Mouse (Mus musculus): Measurements from ENCODE around the gene Gpank1.
A peak's percentile ranks its signal among the peaks of the same experiment; 100 is the strongest.

The Gpank1 gene

DNA sequence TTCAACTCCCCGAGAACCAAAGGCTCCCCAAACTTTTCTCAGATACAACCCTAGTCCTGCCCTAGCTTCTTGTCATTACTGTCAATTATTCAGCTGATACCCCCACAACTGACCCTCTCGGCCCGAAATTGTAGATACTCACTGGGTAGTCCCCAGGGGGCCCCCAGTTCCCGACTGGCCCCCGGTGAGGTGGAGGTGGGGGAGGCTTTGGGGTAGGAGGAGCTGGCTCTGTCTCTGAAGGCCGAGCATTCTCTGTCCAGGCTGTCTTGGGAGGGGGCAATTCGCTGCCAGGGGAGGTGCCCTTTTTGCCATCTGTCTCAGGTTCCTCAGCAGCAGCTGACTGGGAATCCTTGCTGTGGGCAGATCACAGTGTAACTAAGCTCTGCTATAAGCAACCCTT is 38.4 kb downstream of the Gpank1 start:
- no peak for DNase-seq (ENCODE audit: low spot score in 2 of 2)

DNA sequence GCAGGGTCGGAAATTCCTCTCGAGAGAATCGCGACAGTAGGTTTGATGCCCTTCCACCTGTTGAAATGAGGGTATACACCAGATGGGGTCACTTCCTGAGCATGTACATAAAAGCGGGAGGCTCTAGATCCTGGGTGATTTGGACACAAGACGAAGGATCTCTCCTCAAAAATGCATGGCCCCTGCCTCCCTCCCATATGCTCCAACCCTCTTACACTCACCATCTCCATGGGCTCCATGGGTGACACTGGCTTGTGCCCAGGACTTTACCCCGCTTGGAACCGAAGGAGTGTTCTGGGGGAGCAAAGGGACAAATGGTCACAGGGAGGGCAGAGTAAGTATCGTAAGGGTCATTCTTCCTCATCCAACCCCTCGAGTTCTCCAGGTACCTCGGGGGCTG is 40.2 kb downstream of the Gpank1 start:
- no peak for DNase-seq (ENCODE audit: low spot score in 2 of 2)

DNA sequence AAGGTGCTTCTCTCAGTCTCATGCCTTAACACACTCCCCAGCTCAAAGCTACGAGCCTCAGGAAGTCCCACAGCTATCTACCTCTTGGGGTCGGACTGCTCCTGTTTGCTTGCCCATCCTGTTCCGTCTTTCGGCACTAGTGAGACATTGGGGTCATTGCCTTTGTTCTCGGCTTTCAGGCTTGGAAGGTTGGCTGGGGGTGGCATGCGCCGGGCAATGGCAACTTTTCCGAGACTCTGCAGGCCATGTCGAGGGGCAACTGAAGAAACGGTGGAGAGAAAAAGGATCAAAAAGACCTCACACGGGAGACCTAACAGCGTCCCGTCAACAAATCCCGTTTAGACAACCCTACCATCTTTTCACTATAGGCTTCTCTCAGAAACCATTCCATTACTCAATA is 40.9 kb downstream of the Gpank1 start:
- DNase-seq (ENCODE audit: low spot score in 2 of 2): no peak

DNA sequence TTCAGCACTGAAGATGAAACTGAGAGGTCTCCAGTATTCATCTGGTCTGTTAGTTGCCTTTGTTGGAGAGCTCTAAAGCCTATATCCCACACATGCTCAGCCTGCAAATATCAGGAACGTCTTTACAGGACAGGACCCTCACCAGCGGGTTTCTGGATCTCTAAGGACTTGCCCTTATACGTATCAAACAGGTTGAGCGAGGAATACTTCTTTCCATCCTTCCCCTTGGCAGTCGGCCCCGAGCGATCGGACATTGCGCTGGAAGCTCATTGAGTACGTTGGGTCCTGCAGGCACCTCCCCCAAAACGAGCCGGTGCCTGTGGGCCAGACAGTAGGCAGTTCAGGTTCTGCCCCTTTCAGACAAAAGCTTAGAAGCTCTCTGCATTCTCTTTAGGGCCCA is 41.5 kb downstream of the Gpank1 start:
- DNase-seq (ENCODE audit: low spot score in 2 of 2): no peak

DNA sequence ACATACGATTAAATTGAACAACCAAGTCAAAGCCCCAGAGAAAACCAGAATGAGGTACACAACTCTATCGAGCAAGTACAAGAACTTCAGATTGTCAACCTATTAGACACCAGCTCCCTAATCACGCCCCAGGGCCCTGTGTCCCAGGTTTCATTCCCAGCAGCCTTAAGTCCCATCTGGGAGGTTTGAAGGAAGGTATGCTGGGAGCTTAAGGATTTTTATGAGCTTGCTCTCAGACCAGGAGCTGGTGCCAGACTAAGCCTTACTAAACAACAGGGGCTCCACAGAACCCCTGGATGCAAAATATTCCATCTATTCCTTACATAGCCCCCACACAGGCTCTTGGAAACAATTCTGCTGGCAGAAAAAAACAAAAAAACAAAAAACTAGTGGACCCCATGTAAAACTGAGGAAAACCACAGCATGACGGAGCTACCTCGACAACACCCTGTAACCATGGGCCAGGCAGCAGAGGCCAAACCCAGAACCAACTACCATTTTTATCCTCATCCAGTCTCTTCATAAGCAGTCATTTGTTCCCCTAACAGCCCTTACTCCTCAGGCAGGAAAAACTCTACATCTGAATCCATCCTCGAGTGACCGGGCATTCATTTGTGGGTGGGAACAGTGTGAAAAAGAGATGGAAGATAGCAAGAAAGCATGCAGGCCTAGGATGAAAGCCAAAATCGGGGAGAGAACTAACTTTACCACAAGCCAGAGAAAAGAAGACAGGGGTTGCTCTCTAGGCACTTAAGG is 42.2 kb downstream of the Gpank1 start:
- DNase-seq (ENCODE audit: low spot score in 2 of 2): no peak

DNA sequence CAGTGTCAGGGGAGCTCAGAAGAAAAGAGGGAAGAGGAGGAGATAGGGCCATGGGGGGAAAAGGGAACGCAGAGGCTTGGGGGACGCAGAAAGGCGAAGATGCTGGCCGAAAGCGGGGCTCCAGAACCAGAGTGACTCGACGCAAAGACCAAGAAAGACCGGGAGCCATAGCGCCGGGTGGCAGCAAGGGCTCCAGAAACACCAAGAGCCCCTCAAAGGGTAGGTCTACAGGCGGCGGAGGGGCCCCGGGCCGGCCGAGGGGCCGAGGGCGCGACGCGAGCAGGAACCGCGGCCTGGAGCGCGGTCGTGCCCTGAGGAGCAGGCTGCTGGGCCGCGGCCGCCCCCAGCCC is 42.9 kb downstream of the Gpank1 start:
- DNase-seq (ENCODE audit: low spot score in 2 of 2): no peak

DNA sequence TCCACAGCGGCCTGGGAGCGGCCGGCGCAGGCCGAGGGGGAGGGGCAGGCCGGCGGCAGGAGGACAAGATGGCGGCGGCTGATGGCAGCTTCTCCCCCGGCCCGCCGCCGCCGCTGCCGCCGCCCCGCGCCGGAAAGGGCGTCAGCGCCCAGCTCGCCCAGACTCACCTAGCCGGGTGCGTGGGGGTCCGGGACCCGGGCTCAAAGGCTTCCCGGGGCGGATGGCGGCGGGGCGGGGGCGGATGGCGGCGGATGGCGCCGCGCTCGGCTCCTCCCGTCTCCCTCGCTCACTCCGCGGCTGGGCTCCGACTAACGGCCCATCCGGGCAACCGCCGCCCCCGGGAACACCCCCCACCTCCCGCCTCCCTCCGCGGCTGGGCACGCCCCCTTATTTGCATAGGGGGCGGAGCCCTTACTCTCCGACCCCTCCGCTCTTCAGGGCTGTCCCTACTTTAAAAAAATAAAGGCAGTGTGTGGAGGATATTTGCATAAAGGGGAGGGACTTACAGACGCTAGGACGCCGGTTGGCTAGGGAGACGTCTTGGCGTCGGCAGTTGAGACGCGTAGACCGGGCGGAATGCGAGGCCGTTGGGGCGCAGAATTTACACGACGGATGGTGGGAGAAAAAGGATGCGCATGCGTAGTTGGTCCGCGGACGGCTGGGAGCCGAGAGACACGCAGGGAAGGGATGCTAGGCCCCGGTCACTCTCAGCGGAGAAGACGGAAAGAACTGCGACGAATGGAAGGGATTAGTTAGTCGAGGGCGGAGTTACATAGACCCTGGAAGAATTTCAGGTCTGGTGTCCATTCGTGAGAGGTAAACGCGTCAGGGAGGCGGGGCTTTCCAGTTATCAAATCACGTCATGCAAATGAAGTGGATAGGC is 43.6 kb downstream of the Gpank1 start, which contains the start of gene Prrc2a:
Gene Prrc2a (minus strand): TSS at position 330 of the 883 bp plus-strand sequence.
- peak; percentile 99 for DNase-seq (ENCODE audit: low spot score in 2 of 2)

DNA sequence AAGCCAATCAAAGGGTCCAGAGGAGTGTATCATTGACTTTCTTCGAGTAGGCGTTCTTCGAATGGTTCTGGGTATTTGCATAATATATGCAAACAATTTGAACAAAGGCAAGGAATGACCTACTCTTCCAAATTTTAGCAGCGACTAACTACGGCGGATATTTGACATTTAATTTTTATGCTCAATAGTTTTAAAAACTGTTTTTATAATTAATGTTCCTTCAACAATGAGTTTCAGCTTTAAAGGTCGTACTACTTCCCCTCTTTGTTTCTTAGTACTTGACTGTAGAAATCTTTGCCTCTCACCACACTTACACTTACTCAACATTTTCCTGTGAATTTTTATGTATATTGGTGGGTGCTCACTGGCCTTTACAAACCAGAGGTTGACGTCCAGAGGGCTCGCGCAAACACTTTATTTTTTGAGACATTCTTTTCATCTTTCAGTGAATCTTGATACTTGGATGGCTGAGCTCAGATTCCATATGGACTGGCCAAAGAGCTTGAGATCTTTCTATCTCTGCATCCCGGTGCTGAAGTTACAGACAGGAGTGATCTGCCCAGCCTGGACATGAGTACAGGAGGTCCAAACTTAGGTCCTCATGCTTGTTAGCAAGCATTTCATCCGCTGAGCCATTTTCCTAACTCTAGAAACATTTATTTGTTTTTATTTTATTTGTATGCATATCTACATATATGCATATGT is 44.3 kb downstream of the Gpank1 start:
- no peak for DNase-seq (ENCODE audit: low spot score in 2 of 2)

DNA sequence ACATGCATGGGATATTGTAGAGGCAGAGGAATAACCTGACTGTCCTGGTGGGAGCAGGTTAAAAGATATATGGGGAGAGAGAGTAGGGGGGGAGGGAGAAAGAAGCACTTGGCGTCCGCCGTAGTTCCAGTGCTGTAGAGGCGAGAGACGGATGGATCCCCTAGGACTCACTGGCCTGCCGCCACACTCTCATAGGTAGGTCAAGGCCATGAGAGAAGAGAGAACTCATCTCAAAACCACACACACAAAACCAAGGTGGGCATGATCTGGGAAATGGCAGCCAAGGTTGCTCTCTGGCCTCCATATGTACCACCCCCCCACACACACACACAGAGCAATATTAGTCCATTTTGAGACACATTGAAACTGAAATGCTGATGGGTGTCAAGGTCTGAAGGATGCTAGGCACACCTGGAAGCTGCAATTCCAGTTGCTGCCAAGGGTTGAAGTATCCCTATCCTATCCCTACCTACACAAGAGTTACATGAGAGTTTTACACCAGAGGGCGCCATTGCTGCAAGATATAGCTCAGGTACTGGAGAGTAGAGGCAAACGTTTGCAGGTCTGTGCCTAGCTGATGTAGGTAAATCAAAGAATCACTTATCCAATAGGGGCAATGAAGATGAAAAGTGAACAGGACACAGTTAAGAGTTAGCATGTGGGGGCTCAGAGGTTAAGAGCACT is 45.2 kb downstream of the Gpank1 start:
- peak in 1 of 2 experiments; percentile 87 for DNase-seq (ENCODE audit: low spot score in 2 of 2)

DNA sequence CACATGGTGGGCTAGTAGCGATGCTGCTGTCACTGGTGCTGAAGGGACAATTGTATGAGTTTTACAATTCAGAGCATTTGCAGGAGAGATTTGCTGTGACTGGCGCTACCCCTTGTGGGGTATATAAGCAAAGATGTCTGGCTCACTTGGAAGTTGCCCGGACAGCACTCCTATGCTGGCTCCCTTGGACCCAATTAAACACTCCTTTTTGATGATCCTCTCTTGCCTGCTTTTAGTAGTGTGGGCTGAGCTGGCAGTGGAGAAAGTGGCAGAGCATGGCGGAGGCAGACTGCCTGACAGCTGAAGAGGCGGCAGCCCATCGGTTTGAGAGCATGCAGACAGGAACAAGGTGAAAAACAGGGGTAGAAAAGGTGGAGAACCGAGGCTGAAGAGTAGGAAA is 46.5 kb downstream of the Gpank1 start:
- peak in 1 of 2 experiments; percentile 52 for DNase-seq (ENCODE audit: low spot score in 2 of 2)

DNA sequence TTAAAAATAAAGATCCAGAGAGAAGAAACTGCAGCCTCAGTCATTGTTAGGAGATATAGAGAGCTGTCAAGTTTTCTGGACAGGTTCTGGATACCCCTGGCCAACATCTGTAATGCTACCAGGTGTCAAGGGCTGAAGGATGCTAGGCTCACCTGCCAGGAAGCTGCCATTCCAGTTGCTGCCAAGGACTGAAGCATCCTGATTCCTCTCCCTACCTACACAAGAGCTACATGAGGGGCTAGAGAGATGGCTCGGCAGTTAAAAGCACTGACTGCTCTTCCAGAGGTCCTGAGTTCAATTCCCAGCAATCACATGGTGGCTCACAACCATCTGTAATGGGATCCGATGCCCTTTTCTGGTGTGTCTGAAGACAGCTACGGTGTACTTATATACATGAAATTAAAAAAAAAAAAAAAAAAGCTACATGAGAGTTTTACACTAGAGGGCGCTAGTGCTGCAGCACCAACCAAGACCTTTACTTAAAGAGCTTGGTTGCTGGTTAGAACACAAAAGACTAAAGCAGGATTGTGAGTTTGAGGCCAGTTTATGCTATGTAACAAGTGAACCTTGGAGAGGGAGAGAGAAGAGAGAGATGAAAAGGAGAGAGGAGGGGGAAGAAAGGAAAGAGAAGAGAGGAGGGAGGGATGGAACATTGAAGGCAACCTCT is 47.4 kb downstream of the Gpank1 start:
- DNase-seq (ENCODE audit: low spot score in 2 of 2): no peak

DNA sequence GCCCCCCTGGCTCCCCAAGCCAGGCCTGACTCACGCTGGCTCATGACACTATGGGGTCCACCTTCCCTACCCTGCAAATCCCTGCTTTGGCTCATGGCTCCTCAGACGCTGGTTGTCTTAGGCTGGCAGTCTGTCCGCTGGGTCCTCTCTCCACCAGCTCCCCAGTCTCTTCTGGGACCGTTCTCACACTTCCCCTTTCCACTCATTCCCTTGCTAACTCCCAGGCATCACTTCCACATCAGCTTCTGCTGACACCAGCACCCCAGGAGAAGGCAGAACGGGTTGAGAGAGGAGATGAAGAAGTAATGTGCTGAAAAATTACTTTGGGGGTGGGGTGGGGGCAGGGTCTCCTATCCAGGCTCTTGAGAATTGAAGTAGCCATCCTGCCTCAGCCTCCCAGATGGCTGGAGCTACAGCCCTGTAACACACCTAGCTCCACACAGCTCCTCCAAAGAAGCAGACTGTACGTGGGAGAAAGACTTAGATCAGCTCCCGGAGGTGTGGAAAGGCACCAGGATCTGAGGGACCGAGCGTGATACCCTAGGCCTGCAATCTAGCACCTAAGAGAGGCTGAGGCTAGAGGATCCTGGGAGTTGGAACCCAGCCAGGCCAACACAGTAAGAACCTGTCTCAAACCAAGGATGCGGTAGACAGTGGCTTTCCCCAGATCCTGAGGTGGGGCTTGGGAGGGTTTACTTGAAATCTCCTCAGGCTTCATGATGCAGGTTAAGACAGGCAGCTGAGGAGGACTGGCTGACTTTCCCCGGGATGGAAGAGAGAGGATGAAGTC is 51.4 kb downstream of the Gpank1 start:
- DNase-seq (ENCODE audit: low spot score in 2 of 2): peak in 1 of 2 experiments; percentile 74

DNA sequence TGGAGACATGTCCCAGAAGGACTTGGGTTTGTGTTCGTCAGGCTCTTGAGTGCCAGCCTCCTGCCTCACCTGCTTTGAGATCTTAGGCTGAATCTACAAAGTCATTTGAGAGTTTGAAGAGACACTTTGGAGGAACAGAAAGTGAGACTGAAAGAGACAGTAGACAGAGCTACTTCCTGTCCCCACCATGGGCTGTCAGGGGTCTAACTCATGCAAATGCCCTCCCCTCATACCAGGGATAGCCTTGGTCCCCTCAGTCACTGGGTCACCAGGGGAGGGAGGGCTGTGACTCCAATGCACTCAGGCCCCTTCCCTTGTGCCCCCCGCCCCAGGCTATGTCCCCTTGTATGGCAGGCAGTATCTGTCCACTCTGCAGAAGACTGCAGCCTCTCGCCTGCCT is 52.1 kb downstream of the Gpank1 start:
- DNase-seq (ENCODE audit: low spot score in 2 of 2): no peak

Data from left cerebral cortex, adult 9 months (tissue).